Mouse (Mus musculus) myocyte (in vitro differentiated cells): ENCODE data around the gene Spon1.

ENCODE experiments used
- MAX ChIP-seq: IDR thresholded peaks from one replicate; pipeline ENCODE4 v1.6.1; 2011; ENCODE audit warnings: low read depth, mild to moderate bottlenecking, control low read depth
- POLR2A ChIP-seq: IDR thresholded peaks from one replicate; pipeline ENCODE4 v1.6.1; 2011; ENCODE audit warnings: low read depth, mild to moderate bottlenecking, control low read depth, moderate library complexity; ENCODE audit not compliant: insufficient read length

GRCm38 (mm10) chr7:113815726-113816125 lies 49.9 kb downstream of the Spon1 start:
- TF ChIP-seq POLR2A (no peak), MAX (no peak)
